Mouse (Mus musculus) lung, embryonic 16.5 days (tissue): ENCODE data around the gene Ccr10. TPM values are rescaled to one million over a fixed set of nuclear protein-coding genes. Genes with fewer than 3 reads are reported as not detected.
A peak's percentile ranks its signal among the peaks of the same experiment; 100 is the strongest.

Experiments
- ATAC-seq: fragments of 200-750 bp; cut with Nextera tagmentation; 2 replicates; pipeline ENCODE4 v1.8.0; 2017; ENCODE audit warnings: low read depth, mild to moderate bottlenecking, moderate library complexity
- H3K27ac ChIP-seq: fragments of 300-500 bp; sonication (generic); 2 replicates; pipeline ENCODE4 v1.5.1; 2014; ENCODE audit warnings: mild to moderate bottlenecking, control low read depth, low read length
- H3K27me3 ChIP-seq: fragments of 300-500 bp; sonication (generic); 2 replicates; pipeline ENCODE4 v1.6.1; 2014; ENCODE audit warnings: low read depth, low read length, mixed read lengths; ENCODE audit not compliant: control insufficient read depth, insufficient read depth
- H3K36me3 ChIP-seq: fragments of 300-500 bp; sonication (generic); 2 replicates; pipeline ENCODE4 v1.6.1; 2014; ENCODE audit warnings: low read length; ENCODE audit not compliant: control insufficient read depth, insufficient read depth
- H3K4me1 ChIP-seq: fragments of 300-500 bp; sonication (generic); replicated peaks from 2 replicates; pipeline ENCODE4 v1.6.1; 2014; ENCODE audit warnings: low read length, mixed read lengths; ENCODE audit not compliant: control insufficient read depth, insufficient read depth
- H3K4me2 ChIP-seq: fragments of 300-500 bp; sonication (generic); 2 replicates; pipeline ENCODE4 v1.6.1; 2014; ENCODE audit warnings: low read depth, low read length, control low read depth
- H3K4me3 ChIP-seq: fragments of 300-500 bp; sonication (generic); 2 replicates; pipeline ENCODE4 v1.5.1; 2014; ENCODE audit warnings: mild to moderate bottlenecking, low read length, control low read depth
- H3K9ac ChIP-seq: fragments of 300-500 bp; sonication (generic); 2 replicates; pipeline ENCODE4 v1.6.1; 2014; ENCODE audit warnings: low read length, control low read depth
- H3K9me3 ChIP-seq: fragments of 300-500 bp; sonication (generic); 2 replicates; pipeline ENCODE4 v1.6.1; 2016; ENCODE audit warnings: low read length; ENCODE audit not compliant: control insufficient read depth
- WGBS: fragments of 180-500 bp; shearing (Covaris S2); extraction: QIAGEN DNeasy Blood & Tissue Kit; methylation state at CpG from one replicate; pipeline ENCODE4 v1.1.7; 2014; 5-methylcytosine and 5-hydroxymethylcytosine counted together
- polyA plus RNA-seq: library from polyadenylated mRNA; unstranded; fragments of >200 nt; fragmentation: Nextera tagmentation; extraction: Ambion mirVana; gene quantifications from 2 replicates; pipeline ENCODE4 v1.2.1, GENCODE M21; 2015

Gene Ccr10
- polyA plus RNA-seq, 1 experiment from 2014 or later = 0.23 TPM

GRCm38 (mm10) chr11:101190181-101190912 lies 15.1 kb upstream of the Ccr10 start:
- no peaks in the 10 kb centered on the region for H3K9me3 ChIP-seq
- H3K4me1 ChIP-seq = peaks cover 22% of the 10 kb centered on the region
- no peak overlapping the region for H3K4me3 ChIP-seq
- peak; percentile 32 for ATAC-seq
- H3K27me3 ChIP-seq = no peaks in the 10 kb centered on the region
- H3K4me2 ChIP-seq = no peak overlapping the region
- peak overlapping the region; percentile 8; the same call in 1 of the 2 replicates for H3K9ac ChIP-seq
- peak overlapping the region; percentile 90 for H3K27ac ChIP-seq
- H3K36me3 ChIP-seq = no peaks in the 10 kb centered on the region
- 34% methylated on average over 8 of the region's 8 CpGs for WGBS

GRCm38 (mm10) chr11:101189495-101190180 lies 14.4 kb upstream of the Ccr10 start:
- peak overlapping the region; percentile 8; the same call in 1 of the 2 replicates for H3K9ac ChIP-seq
- H3K27ac ChIP-seq = peak overlapping the region; percentile 90
- H3K4me3 ChIP-seq = no peak overlapping the region
- no peaks in the 10 kb centered on the region for H3K36me3 ChIP-seq
- H3K9me3 ChIP-seq = no peaks in the 10 kb centered on the region
- H3K27me3 ChIP-seq = no peaks in the 10 kb centered on the region
- WGBS = 13% methylated on average over 6 of the region's 6 CpGs
- H3K4me1 ChIP-seq = peaks cover 22% of the 10 kb centered on the region
- 0 out of 2 replicates have a peak overlapping the region, but pooled peaks have one; percentile 4 for H3K4me2 ChIP-seq
- peak; percentile 91 for ATAC-seq

GRCm38 (mm10) chr11:101188166-101188805 lies 13.0 kb upstream of the Ccr10 start:
- ATAC-seq = no peak
- Histone ChIP-seq H3K27ac (peak overlapping the region; percentile 90), H3K27me3 (no peaks in the 10 kb centered on the region), H3K4me3 (no peak overlapping the region), H3K9ac (no peak overlapping the region), H3K4me1 (peaks cover 22% of the 10 kb centered on the region), H3K36me3 (no peaks in the 10 kb centered on the region), H3K9me3 (no peaks in the 10 kb centered on the region), H3K4me2 (no peak overlapping the region)
- WGBS = 77% methylated on average over 11 of the region's 11 CpGs

- WGBS = 93% methylated on average over 5 of the region's 5 CpGs
- Histone ChIP-seq H3K36me3 (no peaks in the 10 kb centered on the region), H3K27me3 (no peaks in the 10 kb centered on the region), H3K9ac (no peak overlapping the region), H3K4me3 (no peak overlapping the region), H3K9me3 (no peaks in the 10 kb centered on the region), H3K27ac (no peak overlapping the region), H3K4me2 (no peak overlapping the region), H3K4me1 (peaks cover 22% of the 10 kb centered on the region)
- no peak for ATAC-seq
Measured at GRCm38 (mm10) chr11:101187541-101187940, 12.3 kb upstream of the Ccr10 start.

GRCm38 (mm10) chr11:101186526-101187247 lies 11.4 kb upstream of the Ccr10 start:
- no peak overlapping the region for H3K27ac ChIP-seq
- ATAC-seq = no peak
- WGBS = 80% methylated on average over 27 of the region's 27 CpGs
- no peak overlapping the region for H3K4me3 ChIP-seq
- no peaks in the 10 kb centered on the region for H3K27me3 ChIP-seq
- no peak overlapping the region for H3K9ac ChIP-seq
- H3K4me2 ChIP-seq = no peak overlapping the region
- H3K4me1 ChIP-seq = peaks cover 22% of the 10 kb centered on the region
- H3K36me3 ChIP-seq = no peaks in the 10 kb centered on the region
- no peaks in the 10 kb centered on the region for H3K9me3 ChIP-seq

- ATAC-seq = no peak
- no peak overlapping the region for H3K27ac ChIP-seq
- H3K27me3 ChIP-seq = no peaks in the 10 kb centered on the region
- H3K36me3 ChIP-seq = no peaks in the 10 kb centered on the region
- no peak overlapping the region for H3K4me2 ChIP-seq
- H3K9me3 ChIP-seq = no peaks in the 10 kb centered on the region
- no peak overlapping the region for H3K9ac ChIP-seq
- no peak overlapping the region for H3K4me3 ChIP-seq
- H3K4me1 ChIP-seq = peaks cover 16% of the 10 kb centered on the region
- WGBS = 90% methylated on average over 4 of the region's 4 CpGs
Measured at GRCm38 (mm10) chr11:101185441-101185840, 10.2 kb upstream of the Ccr10 start.

- Histone ChIP-seq H3K4me2 (no peak overlapping the region), H3K27ac (no peak overlapping the region), H3K4me1 (peaks cover 11% of the 10 kb centered on the region), H3K4me3 (no peak overlapping the region), H3K27me3 (no peaks in the 10 kb centered on the region), H3K9me3 (no peaks in the 10 kb centered on the region), H3K36me3 (no peaks in the 10 kb centered on the region), H3K9ac (no peak overlapping the region)
- ATAC-seq = no peak
- WGBS = 86% methylated on average over 12 of the region's 12 CpGs
Measured at GRCm38 (mm10) chr11:101184984-101185383, 9.7 kb upstream of the Ccr10 start.

GRCm38 (mm10) chr11:101182771-101183517 lies 7.7 kb upstream of the Ccr10 start:
- Histone ChIP-seq H3K9me3 (no peaks in the 10 kb centered on the region), H3K36me3 (no peaks in the 10 kb centered on the region), H3K27me3 (peaks cover 7% of the 10 kb centered on the region), H3K9ac (no peak overlapping the region), H3K27ac (no peak overlapping the region), H3K4me2 (no peak overlapping the region), H3K4me3 (no peak overlapping the region), H3K4me1 (no peaks in the 10 kb centered on the region)
- no peak for ATAC-seq
- WGBS = 70% methylated on average over 14 of the region's 14 CpGs
